Mouse (Mus musculus): ENCODE results near the gene Map6.

DNA sequence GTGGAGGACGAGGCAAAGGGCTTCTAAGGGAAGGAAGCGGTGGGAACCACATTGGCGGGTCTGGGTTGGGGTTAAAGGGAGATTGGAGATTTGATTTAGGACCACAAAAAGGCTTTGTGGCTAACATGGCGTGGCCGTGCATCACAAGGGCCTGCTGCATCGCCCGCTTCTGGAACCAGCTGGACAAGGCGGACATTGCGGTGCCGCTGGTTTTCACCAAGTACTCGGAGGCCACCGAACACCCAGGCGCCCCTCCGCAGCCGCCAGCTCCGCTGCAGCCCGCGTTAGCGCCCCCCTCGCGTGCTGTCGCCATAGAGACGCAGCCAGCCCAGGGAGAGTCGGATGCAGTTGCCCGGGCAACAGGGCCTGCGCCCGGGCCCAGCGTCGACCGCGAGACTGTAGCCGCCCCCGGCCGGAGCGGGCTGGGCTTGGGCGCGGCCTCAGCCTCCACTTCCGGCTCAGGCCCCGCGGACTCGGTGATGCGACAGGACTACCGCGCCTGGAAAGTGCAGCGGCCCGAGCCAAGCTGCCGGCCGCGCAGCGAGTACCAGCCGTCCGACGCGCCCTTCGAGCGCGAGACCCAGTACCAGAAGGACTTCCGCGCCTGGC is 754 bp downstream of the Map6 start:
- TF ChIP-seq POLR2A (IDR thresholded peaks at IDR 0.05; ENCODE audit: control insufficient read depth, low read depth, low read length) (no peak), CTCF (IDR thresholded peaks at IDR 0.05; ENCODE audit: control insufficient read depth, insufficient read depth, insufficient replicate concordance, low read depth, low read length) (no peak)

Measured in testis, adult 2 months (tissue).